Mouse (Mus musculus) neural tube, embryonic 11.5 days (tissue): Measurements from ENCODE around the gene Plin1. TPM values are rescaled to one million over a fixed set of nuclear protein-coding genes. Genes with fewer than 3 reads are reported as not detected.

Experiments
- ATAC-seq: fragments of 200-750 bp; cut with Nextera tagmentation; 2 replicates; pipeline ENCODE4 v1.8.0; 2017; ENCODE audit warnings: moderate number of reproducible peaks, mild to moderate bottlenecking, moderate TSS enrichment, moderate library complexity; ENCODE audit not compliant: insufficient read depth, low FRiP score, low TSS enrichment
- DNase-seq: peaks from one replicate; pipeline ENCODE4 v3.0.0-alpha.2; 2015; ENCODE audit warnings: low spot score
- H3K27ac ChIP-seq: fragments of 300-500 bp; sonication (generic); 2 replicates; pipeline ENCODE4 v1.5.1; 2014; ENCODE audit warnings: low read depth, mild to moderate bottlenecking, low read length
- H3K27me3 ChIP-seq: fragments of 300-500 bp; sonication (generic); 2 replicates; pipeline ENCODE4 v1.6.1; 2014; ENCODE audit warnings: mild to moderate bottlenecking, low read length, mixed read lengths; ENCODE audit not compliant: control insufficient read depth, insufficient read depth
- H3K36me3 ChIP-seq: fragments of 300-500 bp; sonication (generic); 2 replicates; pipeline ENCODE4 v1.6.1; 2014; ENCODE audit warnings: mild to moderate bottlenecking, low read length, moderate library complexity, mixed read lengths; ENCODE audit not compliant: control insufficient read depth, insufficient read depth
- H3K4me1 ChIP-seq: fragments of 300-500 bp; sonication (generic); 2 replicates; pipeline ENCODE4 v1.6.1; 2014; ENCODE audit warnings: low read length, mixed read lengths; ENCODE audit not compliant: control insufficient read depth, insufficient read depth
- H3K4me2 ChIP-seq: fragments of 300-500 bp; sonication (generic); 2 replicates; pipeline ENCODE4 v1.6.1; 2014; ENCODE audit warnings: low read depth, mild to moderate bottlenecking, moderate library complexity
- H3K4me3 ChIP-seq: fragments of 300-500 bp; sonication (generic); 2 replicates; pipeline ENCODE4 v1.5.1; 2014; ENCODE audit warnings: low read depth, low read length
- H3K9ac ChIP-seq: fragments of 300-500 bp; sonication (generic); 2 replicates; pipeline ENCODE4 v1.6.1; 2014; ENCODE audit warnings: mild to moderate bottlenecking, low read length
- H3K9me3 ChIP-seq: fragments of 300-500 bp; sonication (generic); 2 replicates; pipeline ENCODE4 v1.6.1; 2016; ENCODE audit warnings: low read length; ENCODE audit not compliant: control insufficient read depth
- WGBS: fragments of 180-500 bp; shearing (Covaris S2); extraction: QIAGEN DNeasy Blood & Tissue Kit; methylation state at CpG from one replicate; pipeline ENCODE4 v1.1.7; 2014; 5-methylcytosine and 5-hydroxymethylcytosine counted together
- polyA plus RNA-seq: library from polyadenylated mRNA; unstranded; fragments of >200 nt; fragmentation: Nextera tagmentation; extraction: Ambion mirVana; gene quantifications from 2 replicates; pipeline ENCODE4 v1.2.1, GENCODE M21; 2014

Plin1 gene
- polyA plus RNA-seq, 1 experiment from 2014 or later: not detected

DNA sequence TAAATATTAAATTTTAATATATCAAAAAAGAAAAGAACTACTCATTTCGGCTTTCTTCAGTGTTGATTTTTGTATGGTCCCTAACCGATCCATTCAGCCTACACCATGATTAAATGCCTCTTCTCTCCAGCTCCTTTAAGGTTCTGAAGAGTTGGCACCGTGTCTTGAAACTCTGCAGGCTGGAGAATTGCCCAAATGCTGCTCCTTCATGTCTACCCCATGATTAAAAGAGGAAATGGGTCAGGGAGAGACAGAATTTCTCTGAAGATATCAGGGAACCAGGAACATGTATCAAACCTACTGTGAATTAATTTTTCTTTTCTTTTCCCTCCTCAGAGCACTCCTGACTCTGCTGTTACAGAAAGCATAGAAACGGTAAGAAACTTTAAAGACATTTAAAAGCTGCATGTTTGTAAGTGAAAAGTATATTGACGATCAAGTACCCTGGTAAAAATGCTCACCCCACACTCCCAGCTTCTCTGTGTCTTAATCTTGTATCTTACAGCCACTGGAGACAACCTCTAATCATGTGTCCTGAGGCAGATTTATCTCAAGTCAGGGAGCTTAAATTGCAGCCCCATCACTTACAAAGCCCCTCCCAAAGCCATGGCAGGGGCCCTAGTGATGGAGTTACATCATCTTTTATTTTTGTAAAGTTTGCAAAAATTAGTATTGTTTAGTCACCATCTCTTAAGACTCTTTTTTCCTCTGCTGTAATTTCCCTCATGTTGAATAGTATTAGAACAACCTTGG lies 28.6 kb upstream of the Plin1 start:
- no peak overlapping the region for H3K4me3 ChIP-seq

DNA sequence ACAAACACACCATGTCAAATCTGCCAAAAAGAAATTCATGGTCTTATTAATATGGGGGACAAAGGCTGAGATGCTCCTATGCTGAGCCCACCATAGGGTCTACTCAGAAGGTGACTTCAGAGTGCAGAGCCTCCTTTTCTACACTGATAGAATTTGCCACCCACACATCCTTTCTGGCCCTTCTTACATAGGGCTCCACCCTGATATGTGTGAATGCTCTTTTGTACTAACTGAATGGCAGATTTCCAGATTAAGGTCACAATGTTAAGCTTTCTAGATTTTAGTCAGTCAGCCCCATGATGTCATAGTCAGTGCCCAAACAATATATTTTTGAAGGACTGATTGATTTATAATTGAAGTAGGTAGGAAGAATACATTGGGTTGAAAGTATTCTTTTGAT lies 27.1 kb upstream of the Plin1 start:
- no peak for DNase-seq
- Histone ChIP-seq H3K27me3 (no peaks in the 10 kb centered on the region), H3K4me1 (no peaks in the 10 kb centered on the region), H3K4me2 (no peak overlapping the region), H3K9ac (no peak overlapping the region), H3K27ac (no peak overlapping the region), H3K4me3 (no peak overlapping the region), H3K9me3 (no peaks in the 10 kb centered on the region), H3K36me3 (no peaks in the 10 kb centered on the region)
- ATAC-seq: no peak

More for the DNA sequence above, 28.6 kb upstream of the Plin1 start:
- no peaks in the 10 kb centered on the region for H3K9me3 ChIP-seq
- no peak for ATAC-seq
- no peak overlapping the region for H3K27ac ChIP-seq
- DNase-seq: no peak
- H3K9ac ChIP-seq: no peak overlapping the region
- 83% methylated on average over 5 of the region's 5 CpGs for WGBS
- no peaks in the 10 kb centered on the region for H3K27me3 ChIP-seq
- H3K36me3 ChIP-seq: no peaks in the 10 kb centered on the region
- no peaks in the 10 kb centered on the region for H3K4me1 ChIP-seq
- H3K4me2 ChIP-seq: no peak overlapping the region

DNA sequence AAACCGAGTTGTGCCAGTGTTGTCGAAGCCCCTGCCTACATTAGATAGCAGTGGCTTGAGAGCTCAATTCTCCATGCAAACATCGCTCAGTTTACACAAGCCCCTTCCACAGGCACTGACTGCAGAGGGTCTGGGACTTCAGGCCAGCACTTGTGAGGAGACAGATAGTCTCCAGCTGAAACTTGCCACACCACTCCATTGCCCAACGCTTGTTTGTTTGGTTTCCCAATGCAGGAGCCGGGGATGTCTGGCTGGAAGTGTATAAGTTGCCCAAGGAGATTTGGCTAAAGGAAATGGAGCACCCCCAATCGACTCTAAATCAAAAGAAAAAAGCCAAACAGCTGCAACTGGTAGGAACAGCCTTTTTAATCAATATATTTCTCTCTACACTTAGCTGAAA lies 25.5 kb upstream of the Plin1 start:
- ATAC-seq: no peak

DNA sequence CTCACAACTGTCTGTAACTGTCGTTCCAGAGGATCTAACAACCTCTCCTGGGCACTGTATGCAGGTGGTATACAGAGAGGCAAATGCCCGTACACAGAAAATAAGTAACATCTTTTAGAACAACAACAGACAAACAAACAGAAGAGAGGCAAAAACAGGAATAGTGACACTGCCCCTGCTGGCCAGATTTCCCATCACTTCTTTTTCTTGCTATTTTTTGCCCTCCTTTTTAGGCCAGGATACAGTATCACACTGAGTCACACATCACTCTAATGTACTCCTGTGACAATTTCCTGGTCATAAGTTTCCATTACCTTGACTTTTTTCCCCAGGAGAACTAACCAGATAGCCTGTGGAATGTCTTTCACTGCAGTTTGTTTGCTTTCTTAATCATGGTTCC lies 23.6 kb upstream of the Plin1 start:
- H3K9me3 ChIP-seq: no peaks in the 10 kb centered on the region
- H3K4me2 ChIP-seq: no peak overlapping the region
- no peaks in the 10 kb centered on the region for H3K27me3 ChIP-seq
- ATAC-seq (no peak), DNase-seq (no peak)
- H3K36me3 ChIP-seq: no peaks in the 10 kb centered on the region
- no peak overlapping the region for H3K27ac ChIP-seq
- no peak overlapping the region for H3K4me3 ChIP-seq
- no peaks in the 10 kb centered on the region for H3K4me1 ChIP-seq
- 61% methylated on average over 2 of the region's 2 CpGs for WGBS
- H3K9ac ChIP-seq: no peak overlapping the region

More for the DNA sequence above, 25.5 kb upstream of the Plin1 start:
- no peaks in the 10 kb centered on the region for H3K36me3 ChIP-seq
- H3K4me3 ChIP-seq: no peak overlapping the region
- no peaks in the 10 kb centered on the region for H3K9me3 ChIP-seq
- no peak overlapping the region for H3K4me2 ChIP-seq
- 79% methylated on average over 6 of the region's 6 CpGs for WGBS
- no peaks in the 10 kb centered on the region for H3K4me1 ChIP-seq
- H3K27ac ChIP-seq: no peak overlapping the region
- no peak for DNase-seq
- H3K9ac ChIP-seq: no peak overlapping the region
- no peaks in the 10 kb centered on the region for H3K27me3 ChIP-seq

DNA sequence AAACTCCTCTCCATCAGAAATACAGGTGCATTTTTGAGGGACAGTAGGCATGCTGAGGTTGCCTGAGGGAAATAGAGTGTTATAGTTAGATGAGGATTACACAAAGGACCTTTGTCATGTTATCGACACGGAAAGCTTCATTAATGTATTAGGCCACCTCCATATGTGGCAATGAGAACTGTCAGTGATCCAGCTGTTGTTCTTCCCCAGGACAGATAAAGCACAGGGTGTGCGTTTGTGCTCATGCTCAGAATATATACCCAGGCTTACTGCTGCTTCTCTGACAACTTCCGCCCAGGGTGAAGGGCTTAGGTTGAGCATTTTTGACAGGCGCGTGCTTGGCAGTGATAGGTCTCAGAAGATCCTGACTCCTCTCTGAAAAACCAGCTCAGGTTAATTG lies 16.8 kb upstream of the Plin1 start:
- Histone ChIP-seq H3K36me3 (no peaks in the 10 kb centered on the region), H3K4me2 (no peak overlapping the region), H3K9me3 (no peaks in the 10 kb centered on the region), H3K27me3 (no peaks in the 10 kb centered on the region), H3K27ac (no peak overlapping the region), H3K4me1 (no peaks in the 10 kb centered on the region), H3K9ac (no peak overlapping the region), H3K4me3 (no peak overlapping the region)
- 88% methylated on average over 6 of the region's 6 CpGs for WGBS
- ATAC-seq: no peak
- no peak for DNase-seq

DNA sequence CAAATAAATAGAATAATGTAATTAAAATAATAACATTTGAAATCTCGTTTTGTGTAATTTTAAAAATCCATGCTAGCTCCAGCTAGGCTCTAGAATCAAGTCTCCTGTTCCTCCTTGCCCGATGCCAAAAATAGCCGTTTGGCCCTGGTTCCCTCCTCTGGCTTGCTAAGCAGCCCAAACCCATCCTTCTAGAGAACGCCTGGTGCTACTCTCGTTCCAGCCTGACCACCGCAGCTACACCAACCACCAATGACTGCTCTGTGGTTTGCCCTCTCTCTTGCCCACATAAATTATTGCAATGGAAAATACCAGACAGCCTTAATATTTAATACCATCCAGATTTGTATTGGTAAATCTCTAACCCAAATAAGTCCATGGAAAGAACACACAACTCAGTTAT lies 15.0 kb upstream of the Plin1 start:
- Histone ChIP-seq H3K27me3 (no peaks in the 10 kb centered on the region), H3K4me1 (no peaks in the 10 kb centered on the region), H3K4me2 (no peak overlapping the region), H3K9ac (no peak overlapping the region), H3K4me3 (no peak overlapping the region), H3K36me3 (no peaks in the 10 kb centered on the region), H3K9me3 (no peaks in the 10 kb centered on the region), H3K27ac (no peak overlapping the region)
- no peak for ATAC-seq
- 86% methylated on average over 6 of the region's 6 CpGs for WGBS
- DNase-seq: no peak

DNA sequence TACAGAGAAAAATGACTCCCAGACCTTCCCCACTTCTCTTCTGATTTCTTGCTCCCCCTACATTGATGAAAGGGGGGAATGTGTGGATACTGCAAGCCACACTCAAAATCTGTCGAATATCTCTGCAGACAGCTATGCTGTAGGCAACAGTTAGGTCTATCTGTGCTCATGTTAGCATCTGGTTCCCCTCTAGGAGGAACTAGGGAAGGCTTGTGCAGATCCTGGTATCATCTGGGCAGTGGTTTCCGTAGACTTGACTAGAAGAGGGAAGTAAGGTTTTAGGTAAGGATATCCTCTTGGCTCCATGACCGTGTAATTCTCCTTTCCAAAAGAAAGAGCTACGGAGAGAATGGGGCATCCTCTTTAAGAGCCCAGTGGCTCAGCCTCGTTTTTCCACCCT lies 11.9 kb upstream of the Plin1 start:
- Histone ChIP-seq H3K4me1 (no peaks in the 10 kb centered on the region), H3K27me3 (no peaks in the 10 kb centered on the region), H3K36me3 (no peaks in the 10 kb centered on the region), H3K27ac (no peak overlapping the region), H3K4me3 (no peak overlapping the region), H3K9ac (no peak overlapping the region), H3K9me3 (no peaks in the 10 kb centered on the region), H3K4me2 (no peak overlapping the region)
- no peak for DNase-seq
- WGBS: 82% methylated on average over 5 of the region's 5 CpGs
- ATAC-seq: no peak

DNA sequence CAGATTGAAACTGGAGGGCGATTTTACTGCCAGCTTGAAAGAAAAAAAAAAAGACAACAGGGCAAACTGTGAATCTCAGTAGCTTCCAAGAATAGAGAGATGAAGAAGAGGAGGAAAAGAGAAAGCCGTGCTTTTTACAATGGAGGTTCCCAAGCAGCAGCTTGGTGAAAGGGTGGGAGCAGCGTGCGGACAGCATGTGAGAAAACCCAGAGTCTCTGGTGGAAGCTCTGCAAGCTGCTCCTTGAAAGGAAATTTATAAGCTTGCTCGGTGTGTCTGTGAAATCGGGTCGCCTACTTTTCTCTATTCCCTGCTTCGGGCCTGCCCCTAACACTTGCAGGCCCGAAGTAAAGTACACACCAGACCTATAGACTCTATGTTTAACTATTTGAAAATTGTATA lies 11.3 kb upstream of the Plin1 start:
- 89% methylated on average over 9 of the region's 9 CpGs for WGBS
- DNase-seq (no peak), ATAC-seq (no peak)
- Histone ChIP-seq H3K4me2 (no peak overlapping the region), H3K4me3 (no peak overlapping the region), H3K27ac (no peak overlapping the region), H3K4me1 (no peaks in the 10 kb centered on the region), H3K9me3 (no peaks in the 10 kb centered on the region), H3K27me3 (no peaks in the 10 kb centered on the region), H3K36me3 (no peaks in the 10 kb centered on the region), H3K9ac (no peak overlapping the region)
